Mouse (Mus musculus): ENCODE measurements around the gene Cd70. TPM values are rescaled to one million over a fixed set of nuclear protein-coding genes. Genes with fewer than 3 reads are reported as not detected.
A peak's percentile ranks its signal among the peaks of the same experiment; 100 is the strongest.

The Cd70 gene
- not detected in 2 replicates for total RNA-seq (2017)

- ATAC-seq (ENCODE audit: extremely low read depth, insufficient number of reproducible peaks, low FRiP score, poor library complexity, severe bottlenecking) = no peak
Observed at GRCm38 (mm10) chr17:57148994-57149803, at the start of gene Cd70. Cd70 (minus strand) TSS chr17:57149777.

- peak; percentile 68 for ATAC-seq (ENCODE audit: extremely low read depth, insufficient number of reproducible peaks, low FRiP score, poor library complexity, severe bottlenecking)
Observed at GRCm38 (mm10) chr17:57198252-57198651, 48.7 kb upstream of the Cd70 start.

DNA sequence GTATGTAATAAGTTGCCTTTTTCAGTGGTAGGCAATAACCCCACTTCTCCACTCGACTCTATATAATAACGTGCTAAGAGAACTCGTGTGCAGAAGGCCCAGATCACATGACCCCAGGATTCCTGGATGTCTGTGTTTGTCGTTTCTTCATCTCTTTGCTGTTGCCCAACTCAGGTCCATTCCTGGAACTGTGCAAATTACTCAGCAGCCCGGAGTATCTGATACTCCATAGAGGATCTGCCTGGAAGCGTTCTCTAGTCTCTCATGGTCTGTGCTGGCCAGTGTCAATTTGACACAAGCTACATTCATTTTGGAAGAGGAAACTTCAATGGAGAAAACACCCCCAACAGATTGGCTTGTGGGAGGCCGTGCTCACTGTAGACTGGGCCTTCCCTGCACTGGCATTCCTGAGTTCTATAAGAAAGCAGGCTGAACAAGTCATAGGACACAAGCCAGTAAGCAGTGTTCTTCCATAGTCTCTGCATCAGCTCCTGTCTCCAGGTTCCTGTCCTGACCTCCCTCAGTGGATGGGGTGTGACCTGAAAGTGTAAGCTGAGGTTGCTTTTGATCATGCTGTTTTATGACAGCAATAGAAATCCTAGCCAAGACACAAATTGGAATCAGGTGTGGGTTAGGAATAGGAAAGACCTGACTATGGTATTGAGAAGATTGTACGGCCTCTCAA, 45.9 kb upstream of the Cd70 start:
- no peak for ATAC-seq (ENCODE audit: extremely low read depth, insufficient number of reproducible peaks, low FRiP score, poor library complexity, severe bottlenecking)

DNA sequence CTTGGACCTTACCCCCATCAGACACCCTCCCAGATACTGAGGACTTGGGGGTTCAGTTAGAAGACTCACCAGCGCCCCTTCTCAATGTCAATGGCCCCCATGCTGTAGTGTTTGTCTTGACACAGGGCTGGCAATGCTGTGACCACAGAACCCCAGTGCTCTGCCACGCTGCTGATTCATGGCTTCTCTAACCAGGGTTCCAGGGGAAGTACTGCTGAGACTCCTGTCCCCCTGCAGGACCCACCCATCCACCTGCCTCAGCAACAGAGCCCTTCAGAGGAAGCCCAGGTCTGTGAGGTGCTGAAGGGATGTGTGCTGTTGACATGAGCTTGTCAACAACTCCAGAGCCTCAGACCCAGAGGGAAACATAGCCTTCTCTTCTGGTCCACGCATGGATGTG, 45.2 kb upstream of the Cd70 start:
- no peak for ATAC-seq (ENCODE audit: extremely low read depth, insufficient number of reproducible peaks, low FRiP score, poor library complexity, severe bottlenecking)

DNA sequence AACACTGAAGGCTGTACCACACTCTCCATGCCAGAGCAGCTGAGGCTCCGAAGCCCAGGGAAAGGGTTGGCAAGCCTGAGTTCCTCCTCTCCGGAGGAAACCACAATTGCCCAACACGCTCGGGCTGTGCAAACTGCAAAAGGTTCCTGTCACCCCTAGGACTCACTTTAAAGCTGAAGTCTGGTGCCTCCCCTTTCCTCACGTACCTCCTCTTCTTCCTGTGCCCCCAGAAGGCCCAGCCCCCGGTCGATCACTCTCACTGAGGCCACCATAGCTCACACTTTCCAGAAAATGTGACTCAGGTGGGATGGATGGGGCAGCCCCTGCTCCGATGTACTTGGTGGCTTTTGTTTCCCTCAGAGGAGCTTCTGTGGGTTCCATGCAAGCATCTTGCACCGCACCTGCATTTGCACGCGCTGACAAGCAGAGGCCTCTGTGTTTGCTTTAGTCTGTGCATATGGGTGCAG, 44.5 kb upstream of the Cd70 start, which contains the start of gene Tnfsf14:
Gene Tnfsf14 (minus strand): TSS at position 137 of the 467 bp plus-strand sequence.
- peak; percentile 67 for ATAC-seq (ENCODE audit: extremely low read depth, insufficient number of reproducible peaks, low FRiP score, poor library complexity, severe bottlenecking)

GRCm38 (mm10) chr17:57188510-57189192, 39.1 kb upstream of the Cd70 start:
- no peak for ATAC-seq (ENCODE audit: extremely low read depth, insufficient number of reproducible peaks, low FRiP score, poor library complexity, severe bottlenecking)

- no peak for ATAC-seq (ENCODE audit: extremely low read depth, insufficient number of reproducible peaks, low FRiP score, poor library complexity, severe bottlenecking)
Observed at GRCm38 (mm10) chr17:57185641-57186040, 36.1 kb upstream of the Cd70 start.

GRCm38 (mm10) chr17:57182871-57183270, 33.3 kb upstream of the Cd70 start:
- ATAC-seq (ENCODE audit: extremely low read depth, insufficient number of reproducible peaks, low FRiP score, poor library complexity, severe bottlenecking) = peak; percentile 25; the same call in 1 of the 2 replicates

DNA sequence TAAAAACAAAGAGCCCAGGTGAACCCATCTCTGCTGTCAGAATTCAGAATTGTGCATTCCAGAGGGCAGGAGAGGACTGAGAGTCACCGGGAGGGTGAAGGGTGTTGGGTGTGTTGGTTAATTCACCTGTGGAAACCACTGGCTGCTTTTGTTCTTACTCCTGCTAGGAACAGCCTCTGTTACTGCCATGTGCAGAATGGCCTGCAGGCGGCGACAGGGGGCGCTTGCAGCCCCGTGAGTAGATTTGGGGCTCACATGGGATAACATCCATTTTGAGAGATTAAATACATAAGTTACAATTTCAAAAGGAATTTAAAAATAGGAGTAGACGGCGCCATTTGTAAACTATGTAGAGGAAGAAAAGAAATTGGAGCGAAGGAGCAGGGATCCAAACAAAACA, 30.8 kb upstream of the Cd70 start:
- peak; percentile 73 for ATAC-seq (ENCODE audit: extremely low read depth, insufficient number of reproducible peaks, low FRiP score, poor library complexity, severe bottlenecking)

- ATAC-seq (ENCODE audit: extremely low read depth, insufficient number of reproducible peaks, low FRiP score, poor library complexity, severe bottlenecking) = no peak
Observed at GRCm38 (mm10) chr17:57173351-57173750, 23.8 kb upstream of the Cd70 start.

GRCm38 (mm10) chr17:57172378-57172777, 22.8 kb upstream of the Cd70 start:
- no peak for ATAC-seq (ENCODE audit: extremely low read depth, insufficient number of reproducible peaks, low FRiP score, poor library complexity, severe bottlenecking)

DNA sequence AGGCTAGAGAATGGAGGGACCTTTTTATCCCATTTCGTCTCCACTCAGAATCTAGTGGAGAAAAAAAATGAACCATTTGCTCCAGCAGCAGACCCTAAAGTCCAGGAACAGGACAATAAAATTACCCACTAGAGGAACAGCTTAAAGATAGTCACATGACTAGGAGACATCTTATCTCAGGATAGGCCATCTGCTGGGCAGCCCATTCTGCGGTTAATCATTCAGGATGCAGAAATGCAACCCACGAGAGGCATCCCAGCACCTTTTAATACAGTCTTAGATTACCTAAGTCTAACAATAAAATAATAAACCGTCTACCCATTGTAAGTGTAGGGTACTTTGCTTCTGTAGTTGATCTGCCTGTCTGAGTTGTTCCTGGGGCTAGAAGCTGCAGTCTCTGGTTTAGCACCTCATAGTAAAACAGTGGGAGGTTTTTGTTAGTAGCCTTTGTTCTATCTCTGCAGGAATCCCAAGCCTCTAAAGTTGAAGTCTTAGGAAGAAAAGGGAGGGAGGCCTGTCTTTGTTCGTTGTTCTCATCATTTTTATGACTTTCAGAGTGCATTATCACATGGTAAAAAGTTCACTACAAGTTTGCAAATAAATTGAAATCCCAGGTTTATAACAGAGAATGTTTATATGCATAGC, 21.2 kb upstream of the Cd70 start:
- ATAC-seq (ENCODE audit: extremely low read depth, insufficient number of reproducible peaks, low FRiP score, poor library complexity, severe bottlenecking) = no peak

DNA sequence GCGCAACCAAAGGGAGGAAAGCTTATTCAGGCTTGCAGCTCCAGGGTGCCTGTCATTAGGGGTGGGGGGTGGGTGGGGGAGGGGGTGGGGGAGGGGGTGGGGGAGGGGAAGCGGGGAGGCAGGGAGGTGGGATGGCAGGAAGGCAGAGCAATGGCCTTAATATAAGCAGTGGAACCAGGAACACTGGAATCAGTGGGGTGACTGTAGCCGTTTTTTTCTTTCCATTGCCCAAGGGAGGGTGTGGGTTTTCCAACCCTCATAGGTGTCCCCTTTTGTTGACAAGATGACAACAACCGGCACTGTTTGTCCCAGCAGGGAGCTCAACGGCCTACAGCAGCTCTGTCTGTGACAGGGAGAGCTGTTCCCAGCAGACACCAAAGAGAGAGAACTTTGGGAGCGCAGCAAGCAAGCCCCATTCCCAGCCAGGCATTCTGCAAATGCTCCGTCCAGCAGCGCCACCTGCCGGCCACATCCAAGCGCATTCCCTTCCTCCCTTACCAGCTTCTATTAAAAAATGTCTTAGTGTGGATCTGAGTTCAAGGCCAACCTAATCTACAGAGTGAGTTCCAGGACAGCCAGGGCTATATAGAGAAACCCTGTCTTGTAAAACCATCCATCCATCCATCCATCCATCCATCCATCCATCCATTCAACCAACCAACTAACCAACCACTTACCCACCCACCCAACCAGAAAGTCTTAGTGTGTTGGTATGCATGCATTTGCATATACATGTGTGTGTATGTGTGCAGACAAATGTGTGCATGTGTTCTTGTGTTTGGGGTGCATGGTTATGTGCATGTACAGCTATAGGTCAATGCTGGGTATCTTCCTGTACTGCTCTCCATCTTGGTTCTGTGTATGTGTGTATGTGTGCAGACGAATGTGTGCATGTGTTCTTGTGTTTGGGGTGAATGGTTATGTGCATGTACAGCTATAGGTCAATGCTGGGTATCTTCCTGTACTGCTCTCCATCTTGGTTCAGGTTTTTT, 17.5 kb upstream of the Cd70 start:
- ATAC-seq (ENCODE audit: extremely low read depth, insufficient number of reproducible peaks, low FRiP score, poor library complexity, severe bottlenecking) = peak; percentile 74

- no peak for ATAC-seq (ENCODE audit: extremely low read depth, insufficient number of reproducible peaks, low FRiP score, poor library complexity, severe bottlenecking)
Observed at GRCm38 (mm10) chr17:57153787-57154186, 4.2 kb upstream of the Cd70 start.

- no peak for ATAC-seq (ENCODE audit: extremely low read depth, insufficient number of reproducible peaks, low FRiP score, poor library complexity, severe bottlenecking)
Observed at GRCm38 (mm10) chr17:57153006-57153405, 3.4 kb upstream of the Cd70 start.

GRCm38 (mm10) chr17:57148343-57148742, 1.2 kb downstream of the Cd70 start:
- no peak for ATAC-seq (ENCODE audit: extremely low read depth, insufficient number of reproducible peaks, low FRiP score, poor library complexity, severe bottlenecking)

DNA sequence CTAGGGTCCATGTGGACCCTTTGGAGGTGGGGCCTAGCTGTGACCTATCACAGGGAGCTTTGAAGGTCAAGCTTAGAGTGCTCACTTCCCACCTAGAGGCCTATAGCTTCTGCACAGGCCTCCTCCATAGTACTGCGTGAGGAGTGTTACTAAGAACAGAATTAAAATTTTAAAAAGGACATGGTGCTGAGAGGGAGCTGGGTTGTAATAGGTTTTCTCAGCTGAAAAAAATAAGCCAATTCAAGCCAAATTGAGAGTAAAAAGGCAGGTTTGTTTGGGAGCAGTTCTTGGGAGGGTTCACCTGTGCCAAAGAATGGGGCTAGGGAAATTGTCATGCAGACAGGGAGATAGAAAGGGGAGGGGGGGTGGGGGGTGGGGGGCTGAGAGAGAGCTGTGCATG, 4.5 kb downstream of the Cd70 start:
- no peak for ATAC-seq (ENCODE audit: extremely low read depth, insufficient number of reproducible peaks, low FRiP score, poor library complexity, severe bottlenecking)

GRCm38 (mm10) chr17:57143704-57144103, 5.9 kb downstream of the Cd70 start:
- ATAC-seq (ENCODE audit: extremely low read depth, insufficient number of reproducible peaks, low FRiP score, poor library complexity, severe bottlenecking) = no peak

Data from neutrophil, adult 5-6 weeks (primary cell).